Mouse (Mus musculus) right cerebral cortex, postnatal 4 days (tissue): ENCODE data around the gene Ccr8.

Experiments used
- DNase-seq: peaks from one replicate; pipeline ENCODE4 v3.0.0-alpha.2; 2022

Gene Ccr8

GRCm38 (mm10) chr9:120091696-120092238 lies at the start of gene Ccr8:
Gene Ccr8 (plus strand): TSS chr9:120092114.
- no peak for DNase-seq

GRCm38 (mm10) chr9:120043115-120043514 lies 48.8 kb upstream of the Ccr8 start:
- DNase-seq, result no peak

GRCm38 (mm10) chr9:120048495-120048894 lies 43.4 kb upstream of the Ccr8 start:
- DNase-seq, result no peak

- DNase-seq, result no peak
Measured at GRCm38 (mm10) chr9:120049407-120049806, 42.5 kb upstream of the Ccr8 start.

- no peak for DNase-seq
Measured at GRCm38 (mm10) chr9:120054545-120055277, 37.2 kb upstream of the Ccr8 start.

GRCm38 (mm10) chr9:120056201-120056600 lies 35.7 kb upstream of the Ccr8 start:
- DNase-seq, result no peak

- no peak for DNase-seq
Measured at GRCm38 (mm10) chr9:120058730-120059129, 33.2 kb upstream of the Ccr8 start.

- DNase-seq, result no peak
Measured at GRCm38 (mm10) chr9:120064317-120064716, 27.6 kb upstream of the Ccr8 start.

- DNase-seq, result no peak
Measured at GRCm38 (mm10) chr9:120067609-120068008, 24.3 kb upstream of the Ccr8 start.

- DNase-seq, result no peak
Measured at GRCm38 (mm10) chr9:120068047-120068446, 23.9 kb upstream of the Ccr8 start.

GRCm38 (mm10) chr9:120069779-120070178 lies 22.1 kb upstream of the Ccr8 start, which contains the start of gene Cx3cr1:
Gene Cx3cr1 (minus strand): TSS chr9:120069879.
- no peak for DNase-seq

GRCm38 (mm10) chr9:120071251-120071650 lies 20.7 kb upstream of the Ccr8 start:
- no peak for DNase-seq

GRCm38 (mm10) chr9:120073169-120073568 lies 18.7 kb upstream of the Ccr8 start:
- peak; percentile 59 for DNase-seq

- no peak for DNase-seq
Measured at GRCm38 (mm10) chr9:120074516-120074915, 17.4 kb upstream of the Ccr8 start.

- no peak for DNase-seq
Measured at GRCm38 (mm10) chr9:120078241-120078640, 13.7 kb upstream of the Ccr8 start.

- DNase-seq, result no peak
Measured at GRCm38 (mm10) chr9:120079901-120080300, 12.0 kb upstream of the Ccr8 start.

- DNase-seq, result peak; percentile 15
Measured at GRCm38 (mm10) chr9:120080546-120081108, 11.3 kb upstream of the Ccr8 start.

GRCm38 (mm10) chr9:120081247-120081646 lies 10.7 kb upstream of the Ccr8 start:
- DNase-seq, result no peak

- peak; percentile 41 for DNase-seq
Measured at GRCm38 (mm10) chr9:120081967-120082366, 9.9 kb upstream of the Ccr8 start.

GRCm38 (mm10) chr9:120082691-120083090 lies 9.2 kb upstream of the Ccr8 start:
- DNase-seq, result no peak

- DNase-seq, result no peak
Measured at GRCm38 (mm10) chr9:120083158-120083894, 8.6 kb upstream of the Ccr8 start.

- DNase-seq, result no peak
Measured at GRCm38 (mm10) chr9:120084406-120084805, 7.5 kb upstream of the Ccr8 start.

GRCm38 (mm10) chr9:120089125-120089524 lies 2.8 kb upstream of the Ccr8 start:
- no peak for DNase-seq

- DNase-seq, result no peak
Measured at GRCm38 (mm10) chr9:120091086-120091485, 828 bp upstream of the Ccr8 start.
